Mouse (Mus musculus): ENCODE measurements around the gene Stx3.

The Stx3 gene

DNA sequence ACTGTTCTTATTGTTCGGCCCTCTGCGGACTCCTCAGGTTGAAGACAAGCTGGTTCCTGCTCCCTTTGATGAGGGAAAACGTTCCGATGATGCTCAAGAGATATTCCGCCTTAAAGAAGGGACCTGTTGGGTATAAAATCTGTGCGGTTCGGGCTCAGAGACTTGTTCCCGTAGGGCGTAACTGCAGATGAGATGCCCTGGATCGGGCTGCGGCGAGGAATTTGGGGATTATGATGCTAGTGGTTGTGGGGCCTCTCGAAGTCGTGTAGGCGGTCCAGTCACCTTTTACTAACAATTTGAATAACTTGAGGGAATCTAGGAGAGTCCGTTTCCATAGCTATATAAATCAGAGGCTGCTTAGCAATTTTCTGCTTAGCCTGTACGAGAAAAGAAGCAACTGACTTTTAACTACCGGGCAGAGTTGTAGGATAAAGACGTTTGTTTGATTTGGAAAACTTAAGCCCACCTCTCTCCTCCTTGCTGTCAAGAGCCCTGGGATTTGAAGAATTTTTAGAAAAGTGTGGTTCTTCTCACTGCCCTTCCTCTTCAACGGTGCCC lies at the start of gene Stx3:
TSS of gene Stx3 (minus strand) at position 261 of the 558 bp plus-strand sequence.
- peak in 1 of 2 experiments; percentile 19 for DNase-seq (ENCODE audit: low spot score in 2 of 2)

DNA sequence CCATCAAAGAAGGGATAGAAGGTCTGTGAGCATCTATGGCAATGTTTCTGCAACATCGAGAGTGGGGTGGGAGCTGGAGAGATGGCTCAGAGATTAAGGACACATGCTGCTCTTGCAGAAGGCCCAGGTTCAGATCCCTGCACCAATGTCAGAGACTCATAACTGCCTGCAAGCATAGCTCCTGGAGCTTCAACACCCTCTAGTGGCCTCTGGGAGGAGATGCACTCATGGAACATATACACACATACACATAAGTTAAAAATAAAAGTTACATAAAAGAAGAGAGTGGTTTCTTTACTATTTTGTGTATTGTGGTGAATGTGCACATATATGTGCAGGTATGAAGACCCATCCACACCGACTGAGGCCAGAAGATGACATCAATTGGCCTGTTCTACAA lies 48.6 kb upstream of the Stx3 start:
- no peak for DNase-seq (ENCODE audit: low spot score in 2 of 2)

GRCm38 (mm10) chr19:11860966-11861365 lies 41.8 kb upstream of the Stx3 start, which contains the start of gene Olfr1418:
Gene Olfr1418 (minus strand): TSS chr19:11861066.
- DNase-seq (ENCODE audit: low spot score in 2 of 2), result no peak

DNA sequence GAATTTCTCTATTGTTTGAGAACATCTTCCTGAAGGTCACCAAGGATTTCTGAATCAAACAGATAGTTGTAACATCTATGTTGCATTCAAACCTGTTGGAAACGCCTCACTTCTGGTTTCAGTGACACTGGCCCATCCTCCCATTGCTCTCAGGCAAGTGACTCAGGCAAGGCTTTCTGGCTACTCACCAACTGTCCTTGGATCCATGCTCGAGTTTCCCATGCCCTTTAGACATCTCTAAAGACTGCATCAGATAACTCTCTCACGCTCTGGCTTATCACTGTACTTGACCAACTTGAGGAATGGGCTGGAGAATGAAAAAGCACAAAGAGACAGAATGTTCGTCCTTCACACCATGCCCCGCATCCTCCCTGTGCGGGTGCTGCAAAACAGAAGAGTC lies 37.3 kb upstream of the Stx3 start:
- no peak for DNase-seq (ENCODE audit: low spot score in 2 of 2)

- no peak for DNase-seq (ENCODE audit: low spot score in 2 of 2)
These were observed 35.6 kb upstream of the Stx3 start for GRCm38 (mm10) chr19:11854821-11855220.

- no peak for DNase-seq (ENCODE audit: low spot score in 2 of 2)
These were observed 33.4 kb upstream of the Stx3 start for GRCm38 (mm10) chr19:11852652-11853051.

DNA sequence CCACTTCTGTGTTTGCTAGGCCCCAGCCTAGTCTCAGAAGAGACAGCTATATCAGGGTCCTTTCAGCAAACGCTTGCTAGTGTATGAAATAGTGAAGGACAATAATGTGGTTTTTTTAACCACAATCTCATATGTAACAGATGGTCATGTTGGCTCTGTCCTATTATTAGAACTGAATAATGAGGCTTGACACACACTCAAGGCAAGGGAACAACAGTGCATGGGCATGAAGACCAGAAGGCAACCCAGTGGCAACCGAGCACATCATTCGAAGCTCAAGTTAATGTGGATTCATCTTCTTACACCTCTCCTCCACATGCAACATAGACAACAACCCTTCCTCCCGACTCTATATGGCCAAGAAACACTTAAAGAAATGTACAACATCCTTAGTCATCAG lies 27.1 kb upstream of the Stx3 start:
- DNase-seq (ENCODE audit: low spot score in 2 of 2), result no peak

- DNase-seq (ENCODE audit: low spot score in 2 of 2), result no peak
These were observed 19.9 kb upstream of the Stx3 start, which contains the start of gene Olfr1417 for GRCm38 (mm10) chr19:11839119-11839518. Gene Olfr1417 (minus strand): TSS chr19:11839219.

DNA sequence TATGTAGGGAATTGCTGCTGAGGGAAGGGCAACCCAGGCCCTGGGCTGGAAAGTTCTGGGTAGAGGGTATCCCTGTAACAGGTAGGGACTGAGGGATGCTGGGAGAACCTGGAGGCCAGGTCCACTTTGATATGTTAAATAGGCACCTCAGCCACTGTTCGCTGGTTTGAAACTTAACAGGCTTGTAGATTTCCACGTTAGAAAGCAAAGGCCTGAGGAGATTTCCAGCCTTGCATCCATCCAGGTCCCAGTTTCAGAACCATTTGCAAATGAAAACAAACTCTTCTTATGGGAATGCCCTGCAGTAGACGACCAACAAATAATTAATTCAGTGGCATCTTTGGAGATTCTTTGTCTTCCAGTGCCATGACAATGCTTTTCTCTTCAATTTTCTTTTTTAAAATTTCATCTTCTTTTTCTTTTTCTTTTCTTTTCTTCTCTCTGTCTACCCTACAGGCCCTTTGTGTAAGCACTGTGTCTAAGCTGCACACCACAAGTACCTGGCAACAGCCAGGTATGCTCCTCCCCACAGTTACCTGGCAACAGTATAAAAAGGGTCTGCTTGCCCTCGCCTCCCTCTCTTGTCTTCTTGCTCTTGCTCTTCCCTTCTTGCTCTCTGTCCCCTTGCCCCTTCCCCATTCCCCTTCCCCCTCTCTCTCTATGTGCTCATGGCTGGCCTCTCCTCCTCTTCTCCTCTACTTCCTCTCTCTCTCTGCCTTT lies 4.3 kb upstream of the Stx3 start:
- DNase-seq (ENCODE audit: low spot score in 2 of 2), result no peak

DNA sequence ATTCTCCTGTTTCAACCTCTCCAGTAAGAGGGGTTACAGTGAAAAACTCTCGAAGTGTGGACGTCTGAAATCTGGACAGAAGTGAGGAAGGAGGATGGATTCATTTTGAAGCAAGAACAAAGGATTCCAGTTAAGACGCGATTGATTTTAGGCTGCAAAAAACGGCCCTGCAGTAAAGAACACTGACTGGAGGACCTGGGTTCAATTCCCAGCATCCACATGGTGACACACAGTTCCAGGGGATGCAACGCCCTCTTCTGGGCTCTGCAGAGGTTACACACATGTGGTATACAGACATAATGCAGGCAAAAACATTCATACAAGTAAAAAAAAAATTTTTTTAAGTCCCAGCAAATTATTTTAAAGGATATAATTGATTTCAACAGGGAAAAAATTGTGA lies 1.0 kb upstream of the Stx3 start:
- DNase-seq (ENCODE audit: low spot score in 2 of 2), result no peak

GRCm38 (mm10) chr19:11819800-11820199 lies 597 bp upstream of the Stx3 start:
- DNase-seq (ENCODE audit: low spot score in 2 of 2), result peak; percentile 39 to 52

DNA sequence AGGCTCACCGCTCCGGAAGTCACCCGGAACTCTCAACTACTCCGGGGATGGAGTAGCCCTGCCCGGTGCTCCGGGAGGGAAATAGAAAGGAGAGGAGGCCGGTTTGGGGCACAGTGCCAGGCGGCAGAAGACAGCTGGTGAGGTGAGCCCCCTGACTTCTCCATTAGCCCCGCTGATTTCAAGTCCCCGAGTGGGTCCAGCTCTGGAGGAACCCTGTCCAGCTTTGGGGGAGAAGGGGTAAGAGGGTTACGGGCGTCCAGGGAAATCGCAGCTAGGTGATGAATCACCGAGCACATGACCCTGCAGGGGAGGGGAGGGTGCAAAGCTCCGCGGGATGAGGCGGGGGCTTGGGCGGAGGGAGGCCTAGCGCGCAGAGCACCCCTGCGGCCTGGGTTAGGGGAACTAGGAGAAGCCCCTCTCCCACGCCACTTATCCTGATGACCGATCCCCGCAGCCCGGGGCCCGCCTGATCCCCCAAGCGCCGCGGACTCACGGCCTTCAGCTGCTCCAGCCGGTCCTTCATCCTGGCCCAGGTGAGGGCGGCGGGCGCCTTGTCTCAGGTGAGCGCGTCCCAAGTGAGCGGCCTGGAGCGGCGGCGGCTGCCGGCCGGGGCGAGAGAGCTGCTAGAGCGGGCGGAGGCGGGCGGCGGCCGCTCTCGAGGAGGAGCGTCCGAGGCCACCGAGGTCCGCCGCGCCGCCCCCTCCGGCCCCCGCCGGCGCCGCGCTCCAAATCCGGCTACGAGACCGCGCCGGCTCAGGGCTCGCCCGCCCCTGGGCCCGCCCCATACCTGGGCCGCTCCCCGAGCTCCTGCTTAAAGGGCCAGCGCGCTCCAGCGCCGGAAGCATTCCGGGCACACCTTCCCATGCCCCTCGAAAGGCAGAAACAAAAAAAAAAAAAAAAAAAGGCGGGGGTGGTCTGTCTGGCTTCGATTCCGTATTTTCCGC lies 732 bp downstream of the Stx3 start:
- peak; percentile 35 to 47 for DNase-seq (ENCODE audit: low spot score in 2 of 2)

GRCm38 (mm10) chr19:11817586-11817985 lies 1.6 kb downstream of the Stx3 start:
- no peak for DNase-seq (ENCODE audit: low spot score in 2 of 2)

- DNase-seq (ENCODE audit: low spot score in 2 of 2), result no peak
These were observed 2.5 kb downstream of the Stx3 start for GRCm38 (mm10) chr19:11816706-11817105.

DNA sequence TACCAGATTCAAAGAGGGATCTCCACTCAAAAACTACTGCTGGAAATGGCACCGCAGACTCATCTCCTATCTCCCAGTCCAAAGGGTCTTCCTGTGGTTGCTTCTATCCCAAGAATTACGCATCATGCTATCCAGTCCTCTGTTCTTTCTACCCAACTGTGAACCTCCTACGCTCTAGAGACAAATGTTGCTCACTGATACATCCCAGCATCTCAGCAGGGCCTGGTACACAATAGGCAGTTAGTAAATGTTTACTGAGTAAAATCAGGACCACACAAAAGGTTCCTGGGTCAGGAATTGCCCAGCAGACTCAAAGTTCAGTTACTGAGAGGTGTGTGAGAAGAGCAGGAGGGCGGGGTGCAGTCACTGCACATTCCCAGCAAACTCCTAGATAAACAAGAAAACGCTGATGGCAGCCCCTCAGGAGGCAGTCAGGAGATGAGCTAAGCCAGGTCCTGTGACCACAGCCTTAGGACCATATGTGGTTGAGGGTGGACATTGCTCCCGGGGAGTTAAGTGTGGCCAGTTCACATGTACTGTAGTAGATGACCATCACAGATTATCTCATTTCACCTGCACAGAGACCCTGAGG lies 4.4 kb downstream of the Stx3 start:
- no peak for DNase-seq (ENCODE audit: low spot score in 2 of 2)

- DNase-seq (ENCODE audit: low spot score in 2 of 2), result no peak
These were observed 5.6 kb downstream of the Stx3 start for GRCm38 (mm10) chr19:11813649-11814048.

- DNase-seq (ENCODE audit: low spot score in 2 of 2), result no peak
These were observed 6.1 kb downstream of the Stx3 start for GRCm38 (mm10) chr19:11813136-11813535.

DNA sequence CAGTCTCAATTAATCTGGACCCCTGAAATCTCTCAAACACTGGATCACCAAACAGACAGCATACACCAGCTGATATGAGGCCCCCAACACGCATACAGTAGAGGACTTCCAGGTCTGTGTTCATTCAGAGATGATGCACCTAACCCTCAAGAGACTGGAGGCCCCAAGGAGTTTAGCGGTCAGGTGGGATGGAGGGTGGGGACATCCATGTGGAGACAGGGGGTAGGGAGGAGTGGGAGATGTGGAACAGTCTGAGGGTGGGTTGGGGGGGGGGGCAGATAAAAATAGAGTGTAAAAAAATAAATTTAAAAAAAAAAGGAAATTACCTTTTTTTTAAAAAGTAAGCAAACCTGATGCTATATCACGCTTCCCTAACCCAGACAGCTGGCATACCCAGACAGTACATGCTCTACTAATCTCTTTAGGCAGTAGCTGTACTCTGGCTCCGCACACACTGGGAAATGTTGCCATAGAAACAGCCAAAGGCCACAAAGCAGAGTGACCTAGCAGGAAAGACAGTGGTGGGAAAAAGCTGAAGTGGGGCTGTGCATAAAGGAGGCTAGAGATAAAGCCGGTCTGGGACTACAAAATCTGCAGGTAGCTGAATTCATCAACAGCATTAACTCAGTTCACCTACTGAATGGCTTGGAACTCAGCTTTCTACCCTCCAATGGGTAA lies 7.4 kb downstream of the Stx3 start:
- no peak for DNase-seq (ENCODE audit: low spot score in 2 of 2)

DNA sequence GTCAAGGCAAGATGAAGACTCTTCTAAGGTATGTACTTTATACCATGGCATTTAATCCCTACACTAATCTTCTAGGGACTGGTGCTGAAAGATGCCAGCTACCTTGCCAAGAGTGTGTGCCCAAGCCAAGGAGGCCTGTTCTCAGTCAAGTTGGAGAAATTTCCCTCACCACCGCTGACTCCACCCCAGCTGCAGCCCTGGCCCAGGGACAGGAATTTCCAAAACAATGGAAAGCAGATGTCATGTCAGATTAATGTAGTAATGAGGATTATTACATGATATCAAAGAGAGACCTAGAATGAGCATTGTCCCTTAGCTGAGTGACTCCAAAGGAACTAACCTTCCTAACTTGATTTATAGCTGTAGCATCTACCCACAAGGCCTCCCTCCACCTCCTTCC lies 8.3 kb downstream of the Stx3 start:
- DNase-seq (ENCODE audit: low spot score in 2 of 2), result no peak

GRCm38 (mm10) chr19:11810003-11810758 lies 9.0 kb downstream of the Stx3 start:
- no peak for DNase-seq (ENCODE audit: low spot score in 2 of 2)

GRCm38 (mm10) chr19:11808452-11808851 lies 10.8 kb downstream of the Stx3 start:
- DNase-seq (ENCODE audit: low spot score in 2 of 2), result no peak
